Mouse (Mus musculus) heart, embryonic 12.5 days (tissue): Measurements from ENCODE around the gene Prkag1. TPM values are rescaled to one million over a fixed set of nuclear protein-coding genes. Genes with fewer than 3 reads are reported as not detected.

ENCODE experiments used
- ATAC-seq: fragments of 200-750 bp; cut with Nextera tagmentation; 2 replicates; pipeline ENCODE4 v1.8.0; 2017; ENCODE audit warnings: moderate TSS enrichment, moderate library complexity; ENCODE audit not compliant: insufficient number of reproducible peaks, low FRiP score
- H3K27ac ChIP-seq: fragments of 300-500 bp; sonication (generic); 2 replicates; pipeline ENCODE4 v1.5.1; 2016; ENCODE audit warnings: mild to moderate bottlenecking, moderate library complexity; ENCODE audit not compliant: poor library complexity, severe bottlenecking
- H3K27me3 ChIP-seq: fragments of 300-500 bp; sonication (generic); replicated peaks from 2 replicates; pipeline ENCODE4 v1.6.1; 2016; ENCODE audit warnings: mild to moderate bottlenecking, moderate library complexity
- H3K36me3 ChIP-seq: fragments of 300-500 bp; sonication (generic); 2 replicates; pipeline ENCODE4 v1.6.1; 2016; ENCODE audit warnings: mild to moderate bottlenecking, moderate library complexity
- H3K4me1 ChIP-seq: fragments of 300-500 bp; sonication (generic); replicated peaks from 2 replicates; pipeline ENCODE4 v1.6.1; 2016; ENCODE audit warnings: mild to moderate bottlenecking
- H3K4me2 ChIP-seq: fragments of 300-500 bp; sonication (generic); 2 replicates; pipeline ENCODE4 v1.6.1; 2016; ENCODE audit warnings: mild to moderate bottlenecking, moderate library complexity
- H3K4me3 ChIP-seq: fragments of 300-500 bp; sonication (generic); 2 replicates; pipeline ENCODE4 v1.5.1; 2016; ENCODE audit warnings: mild to moderate bottlenecking
- H3K9ac ChIP-seq: fragments of 300-500 bp; sonication (generic); 2 replicates; pipeline ENCODE4 v1.6.1; 2016; ENCODE audit warnings: mild to moderate bottlenecking, moderate library complexity
- H3K9me3 ChIP-seq: fragments of 300-500 bp; sonication (generic); replicated peaks from 2 replicates; pipeline ENCODE4 v1.6.1; 2016; ENCODE audit warnings: mild to moderate bottlenecking, moderate library complexity
- WGBS: fragments of 180-500 bp; shearing (Covaris S2); methylation state at CpG from one replicate; pipeline ENCODE4 v1.1.7; 2016; 5-methylcytosine and 5-hydroxymethylcytosine counted together
- polyA plus RNA-seq: library from polyadenylated mRNA; unstranded; fragments of >200 nt; fragmentation: Nextera tagmentation; extraction: Ambion mirVana; gene quantifications from 2 replicates; pipeline ENCODE4 v1.2.1, GENCODE M21; 2016

Prkag1 gene
- polyA plus RNA-seq, 1 experiment from 2014 or later: 81.5 TPM

GRCm38 (mm10) chr15:98866501-98866900 lies 35.2 kb upstream of the Prkag1 start:
- WGBS: 75% methylated on average over 5 of the region's 5 CpGs

DNA sequence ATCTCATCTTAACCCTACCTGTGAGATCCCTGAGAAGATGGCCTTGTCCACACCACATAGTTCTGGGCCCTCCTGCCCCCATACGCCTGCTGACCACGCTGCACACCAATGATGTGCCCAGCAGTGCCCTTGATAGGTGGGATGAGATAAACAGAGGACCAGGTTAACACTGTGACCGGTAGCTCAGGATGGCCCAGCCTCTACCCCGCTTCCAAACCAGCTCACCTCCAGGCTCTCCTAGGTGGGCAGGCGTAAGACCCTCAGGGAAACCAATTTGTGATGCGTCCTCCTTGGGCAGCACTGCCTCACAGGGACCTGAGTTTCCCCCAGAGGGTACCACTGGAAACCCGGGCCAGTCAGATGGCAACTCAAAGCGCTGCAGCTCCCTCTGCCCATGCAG lies 34.5 kb upstream of the Prkag1 start:
- Histone ChIP-seq H3K27ac (no peak overlapping the region), H3K27me3 (no peaks in the 10 kb centered on the region), H3K9me3 (no peaks in the 10 kb centered on the region), H3K4me3 (no peak overlapping the region), H3K36me3 (peaks cover 59% of the 10 kb centered on the region), H3K9ac (no peak overlapping the region), H3K4me1 (peaks cover 32% of the 10 kb centered on the region), H3K4me2 (no peak overlapping the region)
- WGBS: 96% methylated on average over 8 of the region's 8 CpGs
- ATAC-seq: no peak

More at GRCm38 (mm10) chr15:98866501-98866900, 35.2 kb upstream of the Prkag1 start:
- H3K27ac ChIP-seq: no peak overlapping the region
- H3K36me3 ChIP-seq: peaks cover 51% of the 10 kb centered on the region
- H3K27me3 ChIP-seq: no peaks in the 10 kb centered on the region
- H3K4me1 ChIP-seq: peaks cover 32% of the 10 kb centered on the region
- no peak overlapping the region for H3K4me3 ChIP-seq
- H3K4me2 ChIP-seq: no peak overlapping the region
- ATAC-seq: no peak
- H3K9me3 ChIP-seq: no peaks in the 10 kb centered on the region
- no peak overlapping the region for H3K9ac ChIP-seq

GRCm38 (mm10) chr15:98864951-98865350 lies 33.6 kb upstream of the Prkag1 start:
- H3K4me1 ChIP-seq: peaks cover 31% of the 10 kb centered on the region
- H3K9me3 ChIP-seq: no peaks in the 10 kb centered on the region
- H3K9ac ChIP-seq: no peak overlapping the region
- H3K4me3 ChIP-seq: no peak overlapping the region
- WGBS: 93% methylated on average over 6 of the region's 6 CpGs
- H3K4me2 ChIP-seq: no peak overlapping the region
- H3K36me3 ChIP-seq: peaks cover 67% of the 10 kb centered on the region
- no peaks in the 10 kb centered on the region for H3K27me3 ChIP-seq
- no peak for ATAC-seq
- H3K27ac ChIP-seq: no peak overlapping the region

- Histone ChIP-seq H3K9me3 (no peaks in the 10 kb centered on the region), H3K9ac (no peak overlapping the region), H3K4me1 (peaks cover 17% of the 10 kb centered on the region), H3K27me3 (no peaks in the 10 kb centered on the region), H3K4me2 (no peak overlapping the region), H3K36me3 (peaks cover 80% of the 10 kb centered on the region), H3K4me3 (no peak overlapping the region), H3K27ac (no peak overlapping the region)
- no peak for ATAC-seq
- 91% methylated on average over 12 of the region's 12 CpGs for WGBS
These were observed 32.2 kb upstream of the Prkag1 start for GRCm38 (mm10) chr15:98863451-98863958.

DNA sequence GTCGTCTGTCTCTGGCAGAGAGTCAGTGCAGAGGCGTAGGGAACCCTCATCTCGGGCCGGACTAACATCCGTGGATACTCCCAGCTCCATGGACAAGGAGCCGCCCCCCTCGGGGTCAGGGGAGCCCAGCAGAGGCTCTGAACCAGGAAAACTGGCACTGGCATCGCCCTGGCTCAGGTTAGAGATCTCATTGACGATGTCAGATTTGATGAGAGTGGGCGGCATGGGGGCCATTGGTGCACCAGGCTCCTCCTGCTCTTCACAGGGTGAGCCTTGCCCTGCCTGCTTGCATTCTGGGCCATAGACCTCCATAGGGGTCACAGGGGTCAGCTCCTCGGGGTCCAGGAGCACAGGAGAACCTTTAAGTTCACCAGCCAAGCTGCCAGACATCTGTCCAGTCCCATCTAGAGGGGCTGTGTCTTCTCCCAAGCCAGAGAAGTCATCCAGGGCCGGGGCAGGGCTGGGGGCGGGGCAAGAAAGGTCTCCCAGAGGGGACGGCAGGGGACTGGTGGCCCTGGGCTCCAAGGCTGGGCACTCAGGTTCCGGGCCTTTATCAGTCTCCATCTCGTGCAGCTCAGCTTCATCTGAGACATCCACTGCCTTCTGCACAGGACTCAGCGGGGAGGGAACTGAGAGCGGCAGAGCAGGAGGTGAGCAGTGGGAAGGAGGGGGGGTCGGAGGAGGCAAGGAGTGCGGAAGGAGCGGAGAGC lies 30.5 kb upstream of the Prkag1 start:
- H3K27me3 ChIP-seq: no peaks in the 10 kb centered on the region
- WGBS: 87% methylated on average over 21 of the region's 21 CpGs
- peaks cover 97% of the 10 kb centered on the region for H3K36me3 ChIP-seq
- no peak overlapping the region for H3K4me2 ChIP-seq
- H3K4me3 ChIP-seq: no peak overlapping the region
- H3K9me3 ChIP-seq: no peaks in the 10 kb centered on the region
- no peak overlapping the region for H3K9ac ChIP-seq
- H3K27ac ChIP-seq: no peak overlapping the region
- 0 out of 2 replicates have a peak, but pooled peaks cover under 1% of the 10 kb centered on the region for H3K4me1 ChIP-seq
- ATAC-seq: no peak

DNA sequence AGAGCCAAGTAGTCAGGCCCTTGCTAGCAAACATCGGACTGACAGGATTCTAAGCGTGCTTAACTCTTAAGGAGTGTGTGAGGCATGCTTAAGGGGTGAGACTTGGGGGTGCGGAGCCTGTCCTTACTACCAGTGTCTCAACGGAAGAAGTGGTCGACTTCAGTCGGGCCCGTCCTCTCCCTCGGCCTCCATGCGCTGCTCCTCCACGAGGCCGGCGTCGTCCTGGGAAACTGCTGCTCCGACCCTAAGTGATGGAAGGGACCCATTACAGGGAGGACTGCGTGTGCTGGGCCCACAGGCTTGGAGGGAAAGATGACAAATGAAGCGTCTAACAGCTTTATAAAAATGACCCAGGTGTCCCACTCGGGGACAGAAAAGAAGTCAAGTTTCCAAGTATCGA lies 29.6 kb upstream of the Prkag1 start:
- 94% methylated on average over 18 of the region's 18 CpGs for WGBS
- Histone ChIP-seq H3K9ac (no peak overlapping the region), H3K4me2 (no peak overlapping the region), H3K4me1 (no peaks in the 10 kb centered on the region), H3K9me3 (no peaks in the 10 kb centered on the region), H3K36me3 (peaks cover 99% of the 10 kb centered on the region), H3K27ac (no peak overlapping the region), H3K4me3 (no peak overlapping the region), H3K27me3 (no peaks in the 10 kb centered on the region)
- ATAC-seq: no peak

DNA sequence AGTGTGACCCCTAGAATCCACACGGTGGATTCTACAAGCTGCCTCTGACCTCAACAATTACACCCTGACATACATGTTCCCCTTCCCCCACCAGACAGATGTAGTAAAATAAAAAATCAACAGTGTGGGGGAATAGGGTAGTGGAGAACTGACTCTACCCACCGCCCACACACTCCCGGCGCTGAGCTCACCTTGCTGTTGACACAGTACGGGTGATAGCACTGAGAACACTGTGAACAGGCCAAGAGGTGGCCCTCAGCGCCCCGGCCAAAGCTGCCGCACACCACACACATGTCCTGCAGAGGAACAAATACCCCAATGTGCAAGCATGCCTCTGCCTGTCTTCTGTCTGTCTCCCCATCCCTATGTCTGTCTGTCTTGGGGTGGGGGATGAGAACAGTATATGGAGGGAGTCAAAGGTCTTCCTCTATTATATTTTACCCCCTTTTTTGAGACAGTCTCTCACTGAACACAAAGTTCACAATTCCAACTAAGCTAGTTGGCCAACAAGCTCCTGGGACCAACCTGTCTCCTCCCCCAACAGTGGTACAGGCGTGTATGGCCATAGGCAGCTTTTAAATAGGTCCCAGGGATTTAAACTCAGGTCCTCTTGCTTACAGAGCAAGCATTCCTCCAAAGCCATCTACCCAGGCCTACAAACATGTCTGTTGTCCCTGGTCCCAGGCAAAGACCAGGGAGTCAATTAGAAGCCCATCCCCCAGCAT lies 28.2 kb upstream of the Prkag1 start:
- no peaks in the 10 kb centered on the region for H3K9me3 ChIP-seq
- H3K4me1 ChIP-seq: no peaks in the 10 kb centered on the region
- H3K27me3 ChIP-seq: no peaks in the 10 kb centered on the region
- H3K4me2 ChIP-seq: no peak overlapping the region
- no peak overlapping the region for H3K27ac ChIP-seq
- H3K36me3 ChIP-seq: peaks cover 99% of the 10 kb centered on the region
- H3K4me3 ChIP-seq: no peak overlapping the region
- 80% methylated on average over 9 of the region's 9 CpGs for WGBS
- no peak overlapping the region for H3K9ac ChIP-seq
- ATAC-seq: no peak

DNA sequence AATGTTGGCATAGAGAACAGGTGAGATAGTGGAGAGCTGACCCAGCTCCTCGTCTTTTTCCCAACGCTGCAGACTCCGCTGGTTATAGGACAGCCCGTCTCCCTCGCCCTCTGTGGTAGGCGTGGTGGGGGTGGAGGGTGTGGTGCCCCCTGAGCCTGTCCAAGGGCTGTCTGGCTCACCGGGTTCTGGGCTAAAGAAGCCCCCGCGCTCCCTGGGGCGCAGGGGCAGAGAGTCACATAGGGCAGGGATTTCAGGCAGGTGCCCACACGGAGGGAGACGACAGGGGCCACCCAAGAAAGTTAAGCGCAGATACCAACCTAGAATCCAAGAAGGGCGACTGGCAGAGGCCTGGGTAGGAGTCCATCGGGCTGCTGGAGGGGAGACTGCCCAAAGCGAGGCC lies 22.9 kb upstream of the Prkag1 start:
- no peak overlapping the region for H3K4me2 ChIP-seq
- no peaks in the 10 kb centered on the region for H3K4me1 ChIP-seq
- H3K4me3 ChIP-seq: no peak overlapping the region
- peaks cover 99% of the 10 kb centered on the region for H3K36me3 ChIP-seq
- no peaks in the 10 kb centered on the region for H3K9me3 ChIP-seq
- H3K27me3 ChIP-seq: no peaks in the 10 kb centered on the region
- WGBS: 90% methylated on average over 16 of the region's 16 CpGs
- no peak overlapping the region for H3K9ac ChIP-seq
- no peak overlapping the region for H3K27ac ChIP-seq
- ATAC-seq: no peak

GRCm38 (mm10) chr15:98853161-98853937 lies 22.0 kb upstream of the Prkag1 start:
- Histone ChIP-seq H3K9me3 (no peaks in the 10 kb centered on the region), H3K4me1 (no peaks in the 10 kb centered on the region), H3K27me3 (no peaks in the 10 kb centered on the region), H3K27ac (no peak overlapping the region), H3K9ac (no peak overlapping the region), H3K4me3 (no peak overlapping the region), H3K36me3 (peaks cover 100% of the 10 kb centered on the region), H3K4me2 (no peak overlapping the region)
- 92% methylated on average over 28 of the region's 28 CpGs for WGBS
- ATAC-seq: no peak

- Histone ChIP-seq H3K4me3 (no peak overlapping the region), H3K27me3 (no peaks in the 10 kb centered on the region), H3K4me1 (no peaks in the 10 kb centered on the region), H3K9me3 (no peaks in the 10 kb centered on the region), H3K9ac (no peak overlapping the region), H3K36me3 (peaks cover 100% of the 10 kb centered on the region), H3K27ac (no peak overlapping the region), H3K4me2 (no peak overlapping the region)
- ATAC-seq: no peak
- 91% methylated on average over 9 of the region's 9 CpGs for WGBS
These were observed 21.4 kb upstream of the Prkag1 start for GRCm38 (mm10) chr15:98852733-98853132.

- Histone ChIP-seq H3K4me1 (no peaks in the 10 kb centered on the region), H3K27me3 (no peaks in the 10 kb centered on the region), H3K36me3 (peaks cover 100% of the 10 kb centered on the region), H3K9me3 (no peaks in the 10 kb centered on the region), H3K27ac (no peak overlapping the region), H3K9ac (no peak overlapping the region), H3K4me2 (no peak overlapping the region), H3K4me3 (no peak overlapping the region)
- no peak for ATAC-seq
- WGBS: 96% methylated on average over 9 of the region's 9 CpGs
These were observed 20.8 kb upstream of the Prkag1 start for GRCm38 (mm10) chr15:98852071-98852470.
